Mouse (Mus musculus): ENCODE data around the gene Wdsub1.

Wdsub1 gene

DNA sequence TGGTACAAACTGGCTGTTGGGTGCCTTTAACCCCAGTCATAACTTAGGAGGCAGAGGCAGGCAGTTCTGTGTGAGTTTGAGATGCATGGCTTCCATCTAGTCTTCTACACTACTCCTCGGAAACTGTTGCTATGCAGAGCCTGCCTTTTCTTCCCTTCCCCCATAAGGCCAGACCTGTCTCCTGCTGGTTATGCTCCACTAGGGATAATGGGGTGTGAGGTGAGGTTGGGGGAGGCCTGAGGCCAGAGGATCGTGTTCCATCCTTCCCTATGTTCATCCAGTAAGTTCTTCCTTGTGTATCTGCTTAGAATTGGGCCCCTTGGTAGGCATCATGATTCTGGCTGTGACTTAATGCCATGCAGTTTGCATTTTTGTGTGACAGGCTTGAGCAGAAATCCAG, 76.8 kb downstream of the Wdsub1 start:
- DNase-seq (ENCODE audit: low spot score): no peak

DNA sequence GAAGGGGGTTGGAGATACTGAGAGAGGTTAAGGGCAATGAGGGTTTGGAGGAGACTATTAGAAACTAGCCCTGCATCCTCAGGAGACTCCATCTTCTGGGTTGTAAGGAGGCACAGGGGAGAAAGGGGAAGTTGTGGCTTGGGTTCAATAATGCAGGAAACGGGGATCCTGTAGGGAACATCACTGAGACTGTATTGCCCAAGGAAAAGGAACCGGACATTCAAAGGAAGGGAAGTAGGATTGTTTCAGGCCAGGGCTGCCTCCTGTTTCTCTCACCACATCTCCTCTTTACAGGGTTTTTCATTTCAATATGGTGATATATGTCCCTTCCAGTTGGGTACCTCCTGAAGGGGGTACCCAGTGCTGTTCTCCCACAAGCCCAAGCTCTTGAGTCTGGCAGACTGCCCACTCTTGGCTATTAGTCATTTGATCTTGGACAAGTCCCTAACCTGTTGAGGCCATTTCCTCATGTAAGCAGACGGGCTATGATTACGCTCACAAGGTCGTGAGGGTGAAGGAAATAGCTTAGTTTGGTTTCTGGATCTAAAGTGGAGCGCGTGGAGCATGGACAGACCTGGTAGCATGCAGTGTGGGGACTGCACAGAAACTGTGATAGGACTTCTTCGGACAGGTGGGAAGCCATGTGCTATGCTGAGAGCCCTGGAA, 79.5 kb downstream of the Wdsub1 start:
- DNase-seq (ENCODE audit: low spot score): no peak

Data from urinary bladder, postnatal 25 days (tissue).